Mouse (Mus musculus): ENCODE measurements around the gene Utf1. TPM values are rescaled to one million over a fixed set of nuclear protein-coding genes. Genes with fewer than 3 reads are reported as not detected.

The Utf1 gene
- total RNA-seq, 2 experiments from 2014 or later = not detected

DNA sequence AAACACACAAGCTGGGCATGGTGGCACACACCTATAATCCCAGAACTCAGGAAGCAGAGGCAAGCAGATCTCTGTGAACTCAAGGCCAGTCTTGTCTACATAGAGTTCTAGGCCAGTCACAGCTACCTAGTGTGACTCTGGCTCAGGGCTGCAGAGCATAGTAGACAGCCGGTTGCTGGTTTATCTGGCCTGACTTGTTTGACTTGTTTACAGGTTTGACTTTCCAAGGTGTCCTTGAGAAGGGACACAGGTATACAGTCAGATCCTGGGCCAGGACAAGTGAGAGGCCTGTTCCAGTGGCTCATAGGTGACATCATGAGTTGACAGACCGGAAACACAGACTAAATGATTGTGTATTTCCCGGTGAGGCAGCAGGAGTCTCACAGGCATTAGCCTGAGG is 6.5 kb upstream of the Utf1 start:
- ATAC-seq (replicated peaks; ENCODE audit: poor library complexity, severe bottlenecking) = no peak

DNA sequence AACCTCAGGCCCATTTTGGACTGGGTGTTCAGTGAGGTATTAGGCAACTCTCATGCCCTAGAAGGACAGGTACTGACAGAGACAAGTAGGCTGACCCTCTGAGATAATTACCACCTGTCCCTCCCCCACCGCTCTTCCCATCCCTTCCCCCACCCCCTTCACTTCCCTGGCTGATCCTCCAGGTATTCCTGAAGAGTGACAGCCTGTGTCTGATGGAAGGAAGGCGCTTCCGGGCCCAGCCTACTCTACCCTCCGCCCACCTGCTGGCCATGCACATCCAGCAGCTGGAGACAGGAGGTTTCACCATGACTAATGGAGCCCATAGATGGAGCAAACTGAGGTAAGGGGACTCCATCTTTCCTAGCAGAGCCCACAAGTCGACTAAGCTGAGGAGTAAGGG is 5.8 kb upstream of the Utf1 start:
- no peak for ATAC-seq (replicated peaks; ENCODE audit: poor library complexity, severe bottlenecking)

DNA sequence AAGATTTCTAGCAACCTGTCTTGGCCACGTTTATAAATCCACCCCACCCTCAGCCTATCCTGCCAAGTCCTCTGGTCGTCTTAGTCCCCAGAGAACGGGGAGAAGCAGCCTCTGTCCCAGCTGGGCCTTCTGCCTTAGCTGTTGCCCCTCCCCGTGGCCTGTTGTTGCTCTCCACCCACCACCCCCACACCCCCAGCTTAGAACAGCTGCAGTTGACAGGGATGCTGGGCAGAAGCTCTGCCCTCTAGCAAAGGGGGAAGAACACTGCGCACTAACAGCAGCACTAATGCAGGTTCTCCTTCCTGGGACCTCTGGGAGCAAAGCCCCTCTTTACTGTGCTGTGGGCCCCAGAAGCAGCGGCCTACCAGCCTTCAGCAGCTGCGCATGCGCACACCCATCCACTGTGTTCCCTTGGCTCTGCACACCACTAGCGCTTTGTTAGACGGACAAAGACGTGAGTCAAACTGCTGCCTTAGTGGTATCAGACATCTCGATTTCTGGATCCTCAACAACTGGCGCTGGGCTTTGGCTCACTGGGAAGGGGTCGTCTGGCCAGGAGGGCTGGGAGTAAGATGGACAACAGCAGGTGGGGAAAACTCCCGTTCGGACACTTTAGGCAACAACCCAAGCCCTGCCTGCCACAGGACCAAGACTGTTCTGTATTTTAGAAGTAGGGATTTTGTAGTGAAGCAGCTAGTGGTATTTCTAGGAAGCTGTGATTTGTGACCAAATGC is 2.9 kb upstream of the Utf1 start:
- no peak for ATAC-seq (replicated peaks; ENCODE audit: poor library complexity, severe bottlenecking)

DNA sequence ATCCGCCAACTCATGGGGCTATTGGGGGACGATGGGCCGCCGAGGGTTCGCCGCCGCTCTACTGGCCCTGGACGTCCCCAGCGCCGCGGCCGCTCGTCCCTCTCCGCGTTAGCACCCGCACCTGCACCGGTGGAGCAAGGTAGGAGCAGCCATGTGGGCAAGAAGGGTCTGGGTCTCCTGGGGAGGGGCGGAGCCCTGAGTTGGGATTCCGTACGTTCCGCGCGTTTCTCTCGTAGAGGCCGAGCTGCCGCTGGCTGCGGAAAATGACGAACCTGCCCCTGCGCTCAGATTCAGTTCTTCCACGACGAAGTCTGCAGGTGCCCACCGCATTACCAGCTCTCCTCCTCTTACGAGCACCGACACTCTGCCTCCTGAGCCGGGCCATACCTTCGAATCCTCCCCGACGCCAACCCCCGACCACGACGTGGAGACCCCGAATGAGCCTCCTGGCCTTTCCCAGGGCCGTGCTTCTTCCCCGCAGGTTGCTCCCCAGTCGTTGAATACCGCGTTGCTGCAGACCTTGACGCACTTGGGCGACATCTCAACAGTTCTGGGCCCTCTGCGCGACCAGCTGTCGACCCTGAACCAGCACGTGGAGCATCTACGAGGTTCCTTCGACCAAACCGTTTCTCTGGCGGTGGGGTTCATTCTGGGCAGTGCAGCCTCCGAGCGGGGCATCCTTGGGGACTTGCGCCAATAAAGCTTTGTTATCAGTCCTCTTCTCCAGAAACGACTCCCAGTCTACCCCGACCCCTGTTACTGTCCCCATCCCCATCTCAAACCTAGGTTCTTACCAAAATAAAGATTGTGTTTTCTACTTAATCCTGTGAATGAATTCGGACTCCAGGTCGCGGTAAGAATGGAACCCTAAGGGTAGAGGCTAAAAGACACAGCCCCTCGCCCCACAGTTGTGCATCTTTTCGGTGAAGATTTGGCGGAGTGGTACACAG is 977 bp downstream of the Utf1 start:
- ATAC-seq (replicated peaks; ENCODE audit: poor library complexity, severe bottlenecking) = peak; percentile 7; the same call in 1 of the 2 replicates

DNA sequence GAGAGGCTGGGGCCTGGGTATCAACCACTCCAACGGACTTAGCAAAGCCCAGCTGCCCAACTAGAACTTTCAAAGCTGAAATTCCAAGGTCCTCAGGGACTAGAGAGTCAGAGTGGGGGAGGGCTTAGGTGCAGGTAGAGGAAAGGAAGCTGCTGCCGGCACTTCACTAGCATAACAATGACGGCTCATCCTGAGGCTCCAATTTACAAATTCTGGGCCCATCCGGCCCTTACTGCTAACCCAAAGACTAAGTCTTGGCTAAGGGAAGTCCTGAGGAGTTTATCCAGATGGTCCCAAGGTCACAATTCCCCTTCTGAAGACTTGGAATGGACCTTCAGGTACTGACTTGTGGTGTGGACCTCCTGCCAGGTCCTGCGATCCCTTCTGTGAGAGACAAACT is 1.9 kb downstream of the Utf1 start:
- no peak for ATAC-seq (replicated peaks; ENCODE audit: poor library complexity, severe bottlenecking)

DNA sequence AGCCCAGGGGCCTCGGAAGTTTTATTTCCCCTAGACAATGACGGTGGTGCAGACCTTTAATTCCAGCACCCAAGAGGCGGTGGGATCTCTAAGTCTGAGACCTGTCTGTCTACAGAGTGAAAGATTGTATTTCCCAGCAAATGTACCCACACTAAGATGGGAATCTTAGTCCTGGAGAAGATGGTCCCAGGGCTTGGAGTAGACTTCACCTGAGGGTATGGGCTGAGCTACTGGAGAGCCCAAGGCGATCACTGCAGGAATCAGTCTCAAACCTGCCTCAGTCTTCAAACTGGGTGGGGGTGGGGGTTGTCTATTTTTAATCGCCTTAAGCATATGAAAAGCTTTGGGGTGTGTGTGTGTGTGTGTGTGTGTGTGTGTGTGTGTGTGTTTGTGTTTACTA is 2.4 kb downstream of the Utf1 start:
- ATAC-seq (replicated peaks; ENCODE audit: poor library complexity, severe bottlenecking) = no peak

DNA sequence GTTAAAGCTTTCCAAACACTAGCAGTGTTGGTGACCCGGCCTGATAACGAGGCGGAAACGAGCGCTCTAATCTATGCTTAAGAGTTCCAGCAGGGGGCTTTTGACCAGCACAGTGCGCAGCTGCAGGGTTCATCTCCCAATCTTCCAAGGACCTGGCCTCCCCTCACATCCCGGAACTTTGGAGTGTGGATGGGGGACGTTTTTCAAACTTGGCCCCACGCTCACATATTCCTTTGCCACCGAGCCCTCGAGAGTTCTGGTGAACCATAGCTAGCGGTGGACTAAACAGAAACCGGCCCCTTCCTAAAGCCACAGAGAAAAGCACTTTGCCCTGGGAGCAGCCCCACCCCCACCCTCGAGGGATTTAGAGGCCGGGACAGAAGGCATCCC is 6.3 kb downstream of the Utf1 start:
- ATAC-seq (replicated peaks; ENCODE audit: poor library complexity, severe bottlenecking) = peak; percentile 76

DNA sequence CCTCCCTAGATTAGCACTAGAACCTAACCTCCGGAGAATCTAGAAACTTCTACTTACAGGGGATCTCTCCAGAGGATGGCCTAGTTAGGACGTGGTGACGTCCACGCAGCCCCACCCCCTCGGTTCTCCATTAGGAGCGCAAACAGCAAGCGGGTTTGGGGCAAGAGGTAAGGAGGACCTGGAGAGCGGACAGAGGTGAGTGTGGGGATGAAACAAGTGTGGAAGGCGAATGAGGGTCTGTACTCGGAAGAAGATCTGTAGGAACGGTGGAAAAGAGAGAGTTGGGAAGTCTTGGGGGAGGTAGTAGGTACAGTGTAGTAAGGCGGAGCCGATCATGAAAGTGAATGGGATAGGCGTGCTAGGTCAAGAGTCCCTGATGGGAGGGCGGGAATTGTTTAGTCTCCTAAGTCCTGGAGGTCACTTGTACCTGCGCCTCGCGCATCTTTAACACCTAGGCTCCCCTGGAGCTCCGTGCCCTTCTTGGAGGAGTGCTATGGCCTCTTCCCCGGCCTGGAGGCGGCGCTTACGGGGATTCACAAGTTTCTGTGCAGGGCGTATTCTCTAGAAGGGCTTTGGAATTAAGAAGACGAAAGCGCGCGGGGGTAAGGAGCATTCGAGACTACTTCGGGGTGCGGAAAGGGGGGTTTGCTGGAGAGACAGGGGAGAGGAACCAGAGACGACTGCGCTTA is 6.8 kb downstream of the Utf1 start:
- ATAC-seq (replicated peaks; ENCODE audit: poor library complexity, severe bottlenecking) = peak; percentile 66

DNA sequence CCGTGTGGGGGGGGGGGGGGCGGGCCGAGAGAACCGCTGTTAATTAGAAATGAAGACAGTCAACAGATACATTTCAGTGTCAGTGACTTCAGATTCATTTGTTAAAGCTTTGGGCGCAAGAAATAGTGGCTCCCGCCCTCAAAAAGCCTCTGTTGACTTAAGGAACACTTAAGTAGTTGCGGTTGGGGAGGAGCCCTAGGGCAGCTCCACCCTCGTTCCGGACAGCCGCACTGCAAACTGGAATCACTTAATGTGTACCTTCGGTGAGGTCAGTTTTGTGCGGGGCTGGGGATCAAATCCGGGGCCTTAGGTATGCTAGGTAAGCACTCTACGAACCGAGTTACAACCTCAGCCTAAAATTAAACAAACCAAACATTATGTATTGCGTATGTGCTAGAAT is 7.5 kb downstream of the Utf1 start:
- peak; percentile 22; the same call in 1 of the 2 replicates for ATAC-seq (replicated peaks; ENCODE audit: poor library complexity, severe bottlenecking)

DNA sequence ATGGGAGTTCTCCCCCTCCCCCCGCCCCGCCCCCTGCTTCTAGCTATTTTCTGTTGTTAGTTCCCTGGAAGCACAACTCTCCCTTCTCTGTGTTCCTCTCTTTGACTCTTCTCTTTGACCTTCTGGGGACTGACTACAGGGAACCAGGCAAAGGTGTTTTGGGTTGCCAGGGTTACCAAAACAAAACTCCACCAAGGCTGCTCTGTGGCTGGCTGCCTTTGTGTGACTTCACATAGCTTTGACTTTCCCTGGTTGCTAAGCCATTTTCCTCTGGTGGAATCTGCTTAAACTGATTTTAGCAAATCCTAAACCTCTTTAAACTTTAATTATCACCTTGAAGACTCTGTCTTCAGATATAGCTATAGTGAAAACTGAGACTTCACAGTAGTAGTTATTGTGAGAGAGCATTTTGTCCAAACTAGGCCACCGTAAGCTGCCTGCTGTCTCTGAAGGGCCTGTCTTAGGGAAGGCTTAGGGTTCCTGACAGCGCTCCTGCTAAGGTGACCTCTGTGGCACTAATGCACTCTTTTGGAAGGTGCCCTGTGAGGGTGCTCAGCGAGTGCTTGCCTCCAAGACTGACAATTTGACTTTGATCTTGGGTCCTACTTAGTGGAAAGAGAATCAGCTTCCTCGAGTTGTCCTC is 8.5 kb downstream of the Utf1 start:
- ATAC-seq (replicated peaks; ENCODE audit: poor library complexity, severe bottlenecking) = no peak

DNA sequence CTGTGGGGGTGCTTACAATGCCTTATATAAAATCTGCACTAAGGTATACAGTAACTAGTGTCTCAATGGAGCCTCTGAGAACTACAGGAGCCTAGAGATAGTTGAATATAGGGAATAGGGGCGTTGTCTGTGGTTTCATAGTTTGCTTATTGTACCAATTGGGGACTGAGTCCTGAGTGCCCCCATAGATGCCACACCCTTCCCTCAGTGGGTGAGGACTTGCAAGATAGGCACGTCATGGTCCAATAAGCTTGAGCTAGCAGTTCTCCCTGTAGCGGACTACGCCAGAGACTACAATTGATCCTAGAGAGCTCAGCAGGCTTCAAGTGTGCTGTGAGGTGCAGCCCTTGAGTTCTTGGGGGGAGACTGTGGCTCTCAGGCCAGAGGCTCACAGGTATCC is 11.9 kb downstream of the Utf1 start:
- no peak for ATAC-seq (replicated peaks; ENCODE audit: poor library complexity, severe bottlenecking)

DNA sequence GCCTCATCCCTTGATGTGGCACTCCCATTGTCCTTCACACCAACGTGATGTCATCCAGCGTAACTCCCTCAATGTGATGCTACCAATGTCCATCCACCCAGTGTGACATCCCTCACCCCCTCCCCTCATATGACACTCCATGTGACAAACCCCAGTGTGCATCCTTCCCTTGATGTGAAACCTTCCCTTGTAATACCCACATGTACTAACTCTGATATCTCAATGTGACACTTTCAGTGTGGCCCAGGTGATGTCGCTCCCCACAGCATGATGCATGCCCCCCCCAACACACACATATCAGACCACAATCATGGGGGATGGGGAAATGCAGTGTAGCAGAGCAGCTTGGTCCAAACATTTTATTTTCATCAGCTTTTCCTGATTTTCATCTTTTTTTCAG is 13.1 kb downstream of the Utf1 start:
- ATAC-seq (replicated peaks; ENCODE audit: poor library complexity, severe bottlenecking) = no peak

DNA sequence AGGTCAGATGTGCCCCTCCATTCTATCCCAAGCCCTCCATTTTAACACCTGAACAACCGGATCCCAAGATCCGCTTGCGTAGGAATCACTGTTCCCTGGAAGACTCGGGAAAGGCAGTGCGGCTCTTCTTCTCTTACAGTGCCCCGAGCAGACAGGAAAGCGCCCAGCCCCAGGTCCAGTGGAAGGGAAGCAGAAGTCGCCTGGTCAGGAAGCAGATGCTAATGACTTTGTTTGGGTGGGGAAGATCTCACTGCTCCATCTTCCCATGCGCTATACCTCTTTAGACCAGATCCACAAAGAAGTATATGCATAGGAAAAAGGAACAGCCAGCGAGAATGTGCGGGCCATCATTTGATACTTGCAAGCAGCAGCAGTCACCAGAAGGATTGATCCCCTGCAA is 13.8 kb downstream of the Utf1 start:
- ATAC-seq (replicated peaks; ENCODE audit: poor library complexity, severe bottlenecking) = peak; percentile 85

DNA sequence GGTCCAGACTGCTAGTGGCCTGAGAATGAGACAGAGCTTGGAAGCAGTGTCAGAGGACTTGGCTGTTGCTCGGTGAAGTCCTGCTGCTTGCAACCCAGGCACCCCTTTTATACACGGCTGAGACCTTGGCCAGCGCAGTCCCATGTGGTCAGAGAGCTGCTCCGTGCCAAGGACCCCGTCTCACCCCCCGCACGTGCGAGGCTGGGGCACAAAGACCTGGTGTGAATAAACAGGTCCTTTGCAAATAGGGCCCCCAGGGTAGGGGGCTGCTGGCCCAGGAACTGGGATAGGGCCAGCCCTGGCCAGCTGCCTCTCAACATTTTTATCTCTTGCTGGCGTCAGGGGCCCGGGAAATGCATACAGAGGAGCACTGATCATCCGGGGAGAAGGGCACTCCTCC is 14.4 kb downstream of the Utf1 start:
- ATAC-seq (replicated peaks; ENCODE audit: poor library complexity, severe bottlenecking) = no peak

DNA sequence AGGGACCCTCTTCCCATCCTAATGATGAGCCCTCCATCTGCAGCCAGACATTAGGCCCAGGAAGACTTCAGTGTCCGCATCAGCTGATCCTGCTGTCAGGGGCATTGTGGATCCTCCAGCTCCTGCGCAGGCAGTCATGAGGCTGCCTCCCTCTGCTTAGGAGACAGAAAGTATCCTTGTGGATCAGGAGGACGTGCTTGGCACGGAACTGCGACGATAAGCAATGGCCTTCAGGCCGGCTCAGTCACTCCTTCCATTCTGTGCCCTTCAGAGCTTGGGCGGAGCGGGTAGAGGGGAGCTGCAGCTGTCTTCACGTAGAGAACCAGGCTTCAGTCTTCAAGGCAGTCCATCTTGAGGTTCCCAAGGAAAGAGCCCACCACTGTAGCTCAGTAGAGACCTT is 17.6 kb downstream of the Utf1 start:
- ATAC-seq (replicated peaks; ENCODE audit: poor library complexity, severe bottlenecking) = no peak

DNA sequence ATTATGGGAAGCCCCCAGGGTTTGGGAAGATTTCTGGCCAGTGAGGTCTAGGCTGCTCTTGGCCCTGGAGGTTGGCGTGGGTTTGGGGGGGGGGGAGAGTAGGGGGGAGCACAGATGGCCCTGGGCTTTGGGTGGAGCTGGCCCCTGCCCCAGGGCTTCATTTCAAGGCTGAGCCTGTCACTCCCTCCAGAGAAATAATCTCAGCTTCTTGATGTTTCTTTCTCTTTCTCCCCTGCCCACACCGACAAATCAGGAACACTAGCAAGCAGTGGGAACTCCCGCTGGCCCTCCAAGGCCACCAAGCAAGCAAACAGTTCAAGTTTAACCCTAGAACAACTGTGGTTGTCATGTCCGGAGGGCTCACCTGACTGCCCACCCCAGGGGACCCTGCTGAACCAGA is 20.2 kb downstream of the Utf1 start:
- no peak for ATAC-seq (replicated peaks; ENCODE audit: poor library complexity, severe bottlenecking)

DNA sequence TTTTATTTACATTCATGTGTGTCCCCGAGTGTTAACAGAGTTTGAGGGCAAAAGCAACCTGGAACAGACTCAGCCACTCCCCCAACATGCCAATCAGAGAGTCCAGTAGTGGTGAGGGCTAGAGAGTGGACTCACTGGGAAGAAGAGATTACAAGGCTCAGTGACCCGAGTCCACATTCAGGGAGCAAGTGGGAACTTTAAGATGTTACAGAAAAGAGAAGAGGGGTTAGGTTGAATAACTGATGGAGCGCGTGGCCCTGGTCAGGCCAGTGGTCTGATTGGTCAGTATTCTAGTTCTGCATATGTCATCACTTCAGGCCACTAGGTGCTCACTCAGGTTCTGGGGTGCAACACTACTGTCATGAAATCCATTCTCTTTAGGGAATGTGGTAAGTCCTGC is 23.6 kb downstream of the Utf1 start:
- no peak for ATAC-seq (replicated peaks; ENCODE audit: poor library complexity, severe bottlenecking)

DNA sequence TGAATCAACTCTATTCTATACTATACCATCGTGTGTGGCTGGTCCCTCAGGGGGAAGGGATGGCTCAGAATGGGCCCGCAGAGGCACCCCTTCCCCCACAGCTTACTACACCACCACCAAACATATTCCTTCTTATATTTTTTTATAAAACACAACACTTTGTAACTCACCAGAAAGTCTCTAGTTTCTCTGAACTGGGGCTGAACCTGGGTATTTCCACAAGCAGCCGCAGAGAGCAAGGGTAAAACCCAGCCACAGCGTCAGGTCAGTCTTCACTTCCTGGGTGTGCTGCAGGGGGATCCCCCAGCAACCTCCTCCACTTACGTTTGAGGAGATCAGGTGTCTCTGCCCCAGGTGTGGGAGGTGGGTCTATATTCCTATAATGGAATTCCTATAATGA is 24.8 kb downstream of the Utf1 start:
- no peak for ATAC-seq (replicated peaks; ENCODE audit: poor library complexity, severe bottlenecking)

DNA sequence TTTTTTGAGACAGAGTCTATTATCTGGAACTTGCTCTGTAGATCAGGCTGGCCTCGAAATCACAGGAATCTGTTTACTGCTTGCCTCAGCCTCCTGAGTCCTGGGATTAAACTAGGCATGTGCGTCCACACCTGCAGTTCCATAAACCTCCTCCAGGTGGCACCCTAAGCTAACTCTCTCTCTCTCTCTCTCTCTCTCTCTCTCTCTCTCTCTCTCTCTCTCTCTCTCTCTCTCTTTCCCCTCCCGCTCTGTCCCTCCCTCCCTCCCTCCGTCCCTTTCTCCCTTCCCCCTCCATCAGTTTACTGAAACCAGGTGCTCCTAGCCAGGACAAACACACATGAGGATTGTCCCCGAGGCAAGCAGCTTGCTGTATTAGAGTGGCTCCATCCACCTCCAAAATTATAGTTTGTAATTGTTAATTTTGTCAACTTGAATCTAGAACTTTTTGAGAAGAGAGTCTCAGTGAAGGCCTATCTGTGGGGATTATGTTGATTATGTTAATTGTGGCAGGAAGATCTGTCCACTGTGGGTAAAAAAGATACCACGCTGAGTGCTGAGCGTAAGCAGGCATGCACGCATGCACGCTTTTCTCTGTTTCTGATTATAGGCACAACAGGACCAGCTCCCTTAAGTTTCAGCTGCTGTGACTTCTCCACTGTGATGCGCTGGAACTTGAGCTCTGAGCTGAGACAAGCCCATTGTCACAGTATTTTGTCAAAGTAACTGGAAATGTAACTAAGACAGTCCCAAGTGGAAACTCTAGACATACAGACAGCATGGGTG is 25.9 kb downstream of the Utf1 start:
- ATAC-seq (replicated peaks; ENCODE audit: poor library complexity, severe bottlenecking) = peak; percentile 18; the same call in 1 of the 2 replicates

Data from granulocyte monocyte progenitor cell, adult 5-6 weeks (primary cell).